Mouse (Mus musculus) bone marrow macrophage, adult 2 months (primary cell): ENCODE data around the gene Trim17. TPM values are rescaled to one million over a fixed set of nuclear protein-coding genes. Genes with fewer than 3 reads are reported as not detected.

Experiments used
- H3K27ac ChIP-seq: 2 replicates; pipeline ENCODE4 v1.5.1; 2012; ENCODE audit warnings: low read depth, low read length; ENCODE audit not compliant: insufficient read depth
- H3K4me1 ChIP-seq: 2 replicates; pipeline ENCODE4 v1.6.1; 2012; ENCODE audit warnings: low read length; ENCODE audit not compliant: control insufficient read depth, insufficient read depth
- H3K4me3 ChIP-seq: 2 replicates; pipeline ENCODE4 v1.5.1; 2012; ENCODE audit warnings: mild to moderate bottlenecking, low read length, moderate library complexity; ENCODE audit not compliant: insufficient read depth
- CTCF ChIP-seq: IDR thresholded peaks from 2 replicates; pipeline ENCODE4 v1.5.1; 2012; ENCODE audit warnings: low read depth, mild to moderate bottlenecking, low read length, moderate library complexity
- POLR2A ChIP-seq: IDR thresholded peaks from 2 replicates; pipeline ENCODE4 v1.6.1; 2012; ENCODE audit warnings: mild to moderate bottlenecking, low read depth, low read length, borderline replicate concordance
- polyA plus RNA-seq: library from polyadenylated mRNA; stranded (reverse); fragments of >200 nt; gene quantifications from 2 replicates; pipeline ENCODE4 v1.2.4, GENCODE M21; 2012; ENCODE audit not compliant: missing spikeins, insufficient read depth, insufficient read length

Gene Trim17
- polyA plus RNA-seq, 1 experiment: 0.28 TPM

DNA sequence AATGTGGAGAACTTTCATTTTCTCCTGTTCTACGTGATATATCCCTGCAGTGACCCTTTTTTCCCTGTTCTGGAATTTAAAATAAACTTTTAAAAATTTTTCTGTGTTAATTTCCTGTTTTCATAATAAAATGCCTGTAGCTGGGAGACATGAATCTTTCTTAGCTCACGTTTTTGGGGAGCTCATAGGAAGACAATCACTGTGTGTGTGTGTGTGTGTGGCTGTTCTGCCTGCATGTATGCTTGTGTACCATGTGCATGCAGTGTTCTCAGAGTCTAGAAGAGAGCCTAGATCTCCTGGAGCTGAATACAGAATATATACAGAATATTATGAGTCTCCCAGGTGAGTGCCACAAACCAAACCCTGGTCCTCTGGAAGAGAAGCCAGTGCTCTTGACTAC is 27.4 kb upstream of the Trim17 start:
- TF ChIP-seq POLR2A (no peak), CTCF (no peak)
- Histone ChIP-seq H3K4me1 (peaks cover 5% of the 10 kb centered on the region), H3K27ac (no peak overlapping the region), H3K4me3 (no peak overlapping the region)

- peaks cover 5% of the 10 kb centered on the region for H3K4me1 ChIP-seq
- peak overlapping the region; percentile 74 for H3K27ac ChIP-seq
- peak overlapping the region; percentile 55 for H3K4me3 ChIP-seq
- TF ChIP-seq POLR2A (no peak), CTCF (peak; percentile 97)
These were observed 26.5 kb upstream of the Trim17 start for GRCm38 (mm10) chr11:58927790-58928651.

DNA sequence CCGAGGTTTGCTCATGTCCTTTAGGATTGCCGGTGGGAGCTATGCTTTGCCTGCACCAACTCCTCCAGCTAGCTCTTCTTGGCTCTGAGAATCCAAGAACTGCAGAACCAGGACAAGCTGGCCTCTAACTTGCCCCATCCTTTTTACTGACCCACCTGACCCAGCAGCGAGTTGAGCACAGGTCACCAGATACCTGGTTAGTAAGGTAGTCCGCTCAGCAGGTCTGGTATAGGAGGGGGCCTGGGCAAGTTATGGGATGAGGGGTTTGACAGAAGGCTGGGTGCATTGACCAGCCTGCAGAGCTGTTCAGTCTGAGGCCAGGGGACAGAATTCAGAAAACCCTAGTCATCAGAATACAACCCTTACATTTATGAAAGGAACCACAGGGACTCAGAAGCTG is 25.4 kb upstream of the Trim17 start:
- H3K27ac ChIP-seq: no peak overlapping the region
- peaks cover 5% of the 10 kb centered on the region for H3K4me1 ChIP-seq
- no peak for TF ChIP-seq POLR2A
- no peak for TF ChIP-seq CTCF
- H3K4me3 ChIP-seq: no peak overlapping the region

DNA sequence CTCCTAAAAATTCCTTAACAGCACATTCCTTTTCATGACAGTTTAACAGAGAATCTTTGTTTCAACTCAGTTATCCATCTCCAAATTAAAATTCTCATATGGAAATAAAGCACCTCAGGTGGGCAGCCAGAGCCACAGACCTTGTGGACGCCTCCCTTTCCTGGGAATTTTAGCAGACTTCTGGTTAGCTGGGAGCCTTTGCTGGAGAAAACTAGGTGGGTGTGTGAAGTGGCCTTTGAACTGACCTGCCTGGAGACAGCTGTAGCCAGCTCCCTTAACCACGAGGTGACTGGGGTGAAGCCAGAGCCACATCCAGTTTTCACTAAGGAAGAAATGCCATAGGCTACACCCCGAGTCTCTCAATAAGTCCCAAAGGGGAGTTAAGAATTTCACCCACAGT is 24.8 kb upstream of the Trim17 start:
- no peak for TF ChIP-seq POLR2A
- no peak for TF ChIP-seq CTCF
- H3K27ac ChIP-seq: no peak overlapping the region
- H3K4me3 ChIP-seq: no peak overlapping the region
- H3K4me1 ChIP-seq: peaks cover 5% of the 10 kb centered on the region

GRCm38 (mm10) chr11:58930254-58930653 is 24.2 kb upstream of the Trim17 start:
- TF ChIP-seq CTCF: no peak
- TF ChIP-seq POLR2A: no peak
- Histone ChIP-seq H3K4me1 (peaks cover 5% of the 10 kb centered on the region), H3K4me3 (no peak overlapping the region), H3K27ac (no peak overlapping the region)

DNA sequence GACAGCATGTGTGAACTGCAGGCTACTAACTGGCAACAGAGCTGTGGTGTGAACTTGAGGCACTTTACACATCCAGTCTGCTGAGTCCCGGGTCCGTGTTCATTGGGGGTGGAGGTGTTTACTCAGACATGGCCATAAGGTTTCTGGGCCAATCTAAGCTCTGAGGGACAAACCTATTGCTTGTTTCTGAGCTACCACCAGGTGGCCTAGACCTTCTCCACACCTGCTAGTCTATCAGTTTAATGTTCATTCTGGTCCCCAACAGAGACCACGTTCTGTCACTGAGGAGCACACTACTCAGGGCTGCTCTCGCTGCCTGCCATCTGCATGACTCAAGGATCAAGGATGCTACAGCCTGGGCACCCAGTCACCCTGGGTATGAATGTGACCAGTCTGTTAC is 22.9 kb upstream of the Trim17 start:
- Histone ChIP-seq H3K27ac (no peak overlapping the region), H3K4me3 (no peak overlapping the region), H3K4me1 (peaks cover 5% of the 10 kb centered on the region)
- TF ChIP-seq CTCF: no peak
- TF ChIP-seq POLR2A: no peak

DNA sequence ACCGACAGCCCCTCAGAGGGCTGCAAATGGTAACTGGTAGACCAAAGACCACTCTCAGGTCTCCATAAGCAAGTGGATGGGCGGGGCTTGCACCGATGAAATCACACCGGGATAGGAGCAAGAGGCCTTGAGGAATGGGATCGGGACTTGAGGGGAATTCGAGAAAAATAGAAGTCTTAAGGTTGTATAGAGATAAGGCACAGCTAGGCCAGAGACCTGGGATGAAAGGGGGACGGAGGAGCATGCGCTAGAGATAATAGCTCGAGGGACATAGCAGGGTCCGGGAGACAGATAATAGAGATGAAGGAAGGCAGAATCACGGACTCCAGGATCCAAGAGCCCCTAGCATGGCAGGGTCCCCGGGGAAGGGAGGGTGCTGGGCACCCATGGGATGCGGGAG is 16.6 kb upstream of the Trim17 start:
- H3K27ac ChIP-seq: no peak overlapping the region
- peak overlapping the region; percentile 89 for H3K4me3 ChIP-seq
- TF ChIP-seq CTCF (no peak), POLR2A (no peak)
- H3K4me1 ChIP-seq: peaks cover 9% of the 10 kb centered on the region; the same call in 1 of the 2 replicates

DNA sequence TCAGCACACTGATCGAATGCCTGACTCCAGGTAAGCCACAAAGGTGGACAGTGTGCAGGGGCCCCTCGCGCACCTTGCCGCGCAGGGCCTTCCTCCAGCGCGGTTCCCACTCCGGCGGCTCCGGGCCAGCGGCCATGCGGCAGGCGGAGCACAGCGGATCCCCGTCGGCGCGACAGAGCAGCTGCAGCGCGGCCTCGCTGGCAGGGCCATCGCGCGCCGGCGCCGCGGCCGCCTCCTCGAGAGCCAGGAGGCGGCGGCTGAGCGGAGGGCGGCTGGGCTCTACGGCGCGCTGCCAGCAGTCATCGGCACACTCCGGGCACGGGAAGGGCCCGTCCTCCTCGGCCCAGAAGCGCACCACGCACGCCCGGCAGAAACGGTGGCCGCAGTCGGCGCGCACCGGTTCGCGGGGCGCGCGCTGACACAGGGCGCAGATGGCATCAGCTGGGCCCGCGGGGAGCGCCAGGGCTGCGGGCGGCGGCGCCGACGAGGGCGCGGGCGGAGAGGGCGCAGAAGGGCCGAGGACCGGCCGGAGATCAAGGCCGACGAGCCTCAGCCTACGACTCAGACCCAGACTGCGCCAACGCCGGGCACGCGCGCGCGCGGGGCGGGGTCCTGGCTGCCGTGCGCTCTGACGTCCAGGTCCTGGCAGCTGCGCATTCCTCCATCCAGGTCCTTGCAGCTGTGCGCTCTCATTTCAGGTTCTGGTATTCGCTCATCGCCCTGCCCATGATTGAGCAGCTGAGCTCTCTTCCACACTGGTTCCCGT is 16.0 kb upstream of the Trim17 start, which contains the start of gene Rnf187:
Rnf187 (minus strand) TSS at position 595 of the 766 bp plus-strand sequence.
- peaks cover 9% of the 10 kb centered on the region; the same call in 1 of the 2 replicates for H3K4me1 ChIP-seq
- TF ChIP-seq POLR2A: no peak
- no peak for TF ChIP-seq CTCF
- peak within 1 kb of the TSS; percentile 53 for H3K27ac ChIP-seq

GRCm38 (mm10) chr11:58939088-58939439 is 15.4 kb upstream of the Trim17 start:
- Histone ChIP-seq H3K27ac (0 out of 2 replicates have a peak overlapping the region, but pooled peaks have one; percentile 2), H3K4me1 (peaks cover 9% of the 10 kb centered on the region; the same call in 1 of the 2 replicates), H3K4me3 (peak overlapping the region; percentile 33)
- TF ChIP-seq POLR2A (no peak), CTCF (no peak)

More for the DNA sequence above, 16.0 kb upstream of the Trim17 start, which contains the start of gene Rnf187:
- peak within 1 kb of the TSS; percentile 89 for H3K4me3 ChIP-seq
